Mouse (Mus musculus) E14TG2a.4 (cell line): ENCODE results near the gene Gm5142.

Experiments used
- H3K27me3 ChIP-seq: 2 replicates; pipeline ENCODE4 v1.6.1; 2014; ENCODE audit warnings: low read length, control low read depth; ENCODE audit not compliant: insufficient read depth
- H3K36me3 ChIP-seq: 2 replicates; pipeline ENCODE4 v1.6.1; 2014; ENCODE audit warnings: low read length, control low read depth; ENCODE audit not compliant: insufficient read depth
- H3K4me1 ChIP-seq: replicated peaks from 2 replicates; pipeline ENCODE4 v1.6.1; 2014; ENCODE audit warnings: low read depth, low read length, control low read depth
- H3K4me3 ChIP-seq: replicated peaks from 2 replicates; pipeline ENCODE4 v1.5.1; 2014; ENCODE audit warnings: mild to moderate bottlenecking, low read length
- H3K9me3 ChIP-seq: 2 replicates; pipeline ENCODE4 v1.6.1; 2014; ENCODE audit warnings: low read length, control low read depth
- CTCF ChIP-seq: conservative IDR thresholded peaks from 2 replicates; pipeline ENCODE4 v1.5.1; 2014; ENCODE audit warnings: low read length
- NANOG ChIP-seq: IDR thresholded peaks from 2 replicates; pipeline ENCODE4 v1.6.1; 2014; ENCODE audit warnings: borderline replicate concordance, low read length, mixed read lengths
- POU5F1 ChIP-seq: IDR thresholded peaks from 2 replicates; pipeline ENCODE4 v1.6.1; 2014; ENCODE audit warnings: low read length, borderline replicate concordance

The Gm5142 gene

DNA sequence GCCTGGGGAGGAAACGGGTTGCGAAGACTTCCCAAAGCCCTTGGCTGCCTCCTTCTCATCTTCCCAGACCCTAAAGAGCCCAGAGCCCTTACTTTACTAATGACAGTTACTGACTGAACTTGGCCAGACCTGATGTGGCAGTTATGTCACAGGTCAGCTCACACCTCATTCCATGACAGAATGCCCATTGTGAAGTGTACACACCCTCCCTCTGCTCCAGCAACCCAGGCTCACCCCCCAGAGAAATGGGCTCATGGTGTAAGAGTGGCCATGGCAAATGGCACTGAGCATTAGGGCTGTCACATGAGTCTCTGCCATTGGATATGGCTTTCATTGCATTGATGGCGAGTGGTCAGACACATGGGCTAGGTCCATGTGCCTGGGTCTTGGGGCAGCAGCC is at the start of gene Gm5142:
TSS of gene Gm5142 (minus strand) at position 101 of the 400 bp plus-strand sequence.
- Histone ChIP-seq H3K36me3 (no peaks in the 10 kb centered on the region), H3K9me3 (no peaks in the 10 kb centered on the region), H3K4me3 (no peak within 1 kb of the TSS), H3K27me3 (no peaks in the 10 kb centered on the region; the same call in 1 of the 2 replicates), H3K4me1 (no peaks in the 10 kb centered on the region)
- TF ChIP-seq POU5F1 = no peak
- no peak for TF ChIP-seq CTCF
- TF ChIP-seq NANOG = no peak

DNA sequence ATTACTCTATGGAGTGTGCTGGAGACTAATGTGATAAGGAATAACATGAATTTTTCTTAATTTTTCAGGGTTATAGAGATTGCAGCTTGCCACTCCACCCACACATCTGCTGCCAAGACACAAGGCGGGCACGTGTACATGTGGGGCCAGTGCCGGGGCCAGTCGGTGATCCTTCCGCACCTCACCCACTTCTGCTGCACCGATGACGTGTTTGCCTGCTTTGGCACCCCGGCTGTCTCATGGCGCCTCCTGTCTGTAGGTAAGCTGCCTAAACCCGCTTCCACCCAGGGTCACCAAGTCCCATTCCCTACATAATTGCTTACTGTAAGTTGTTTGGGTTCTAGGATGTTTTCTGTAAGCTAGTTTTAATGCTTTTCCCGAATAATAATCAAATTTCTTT is 47.7 kb upstream of the Gm5142 start:
- Histone ChIP-seq H3K4me3 (no peak overlapping the region), H3K9me3 (no peaks in the 10 kb centered on the region), H3K27me3 (no peaks in the 10 kb centered on the region), H3K4me1 (no peaks in the 10 kb centered on the region), H3K36me3 (peaks cover 99% of the 10 kb centered on the region)
- TF ChIP-seq POU5F1 (no peak), CTCF (no peak), NANOG (no peak)

DNA sequence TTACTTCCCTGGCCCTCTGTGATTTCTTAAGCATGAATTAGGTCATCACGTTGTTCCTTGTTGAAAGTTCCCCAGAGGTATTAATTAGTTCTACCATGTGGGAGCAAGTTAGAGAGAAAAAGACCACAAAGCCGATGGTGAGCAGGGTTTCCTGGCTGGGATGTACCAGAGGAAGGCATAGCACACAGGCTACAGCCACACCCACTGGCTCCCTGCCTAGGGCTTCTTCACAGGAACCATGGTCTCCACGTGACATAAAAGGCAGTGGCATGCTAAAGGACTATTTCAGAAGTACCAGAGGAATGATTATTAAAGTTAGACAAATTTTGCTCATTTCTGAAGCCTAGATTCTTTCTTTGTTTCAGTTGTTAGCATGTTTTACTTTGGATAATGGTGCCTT is 40.7 kb upstream of the Gm5142 start:
- H3K4me3 ChIP-seq = no peak overlapping the region
- no peaks in the 10 kb centered on the region for H3K27me3 ChIP-seq
- TF ChIP-seq CTCF = no peak
- TF ChIP-seq NANOG = no peak
- TF ChIP-seq POU5F1 = no peak
- peaks cover 95% of the 10 kb centered on the region for H3K36me3 ChIP-seq
- H3K4me1 ChIP-seq = peaks cover 5% of the 10 kb centered on the region
- no peaks in the 10 kb centered on the region for H3K9me3 ChIP-seq

DNA sequence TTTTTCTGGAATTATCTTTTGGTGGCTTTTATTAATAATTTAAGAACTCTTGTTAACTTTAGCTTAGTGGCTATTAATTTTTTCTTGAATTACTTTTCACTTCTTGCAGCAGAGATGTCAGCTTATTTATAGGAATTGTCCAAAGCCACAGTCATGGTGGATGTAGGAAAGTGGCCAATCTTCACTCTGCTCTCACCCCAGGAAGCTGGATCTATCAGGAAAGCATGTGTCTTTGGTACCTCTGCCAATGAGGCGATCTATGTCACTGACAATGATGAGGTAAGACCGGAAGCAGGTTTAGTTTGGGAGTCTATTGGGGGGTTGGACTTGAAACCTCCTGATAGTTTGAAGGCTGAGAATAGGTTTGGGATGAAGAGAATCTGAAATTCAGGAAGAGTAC is 31.3 kb upstream of the Gm5142 start:
- peaks cover 69% of the 10 kb centered on the region for H3K36me3 ChIP-seq
- H3K9me3 ChIP-seq = no peaks in the 10 kb centered on the region
- H3K4me3 ChIP-seq = no peak overlapping the region
- H3K4me1 ChIP-seq = peaks cover 39% of the 10 kb centered on the region
- TF ChIP-seq POU5F1 (no peak), NANOG (no peak), CTCF (no peak)
- H3K27me3 ChIP-seq = no peaks in the 10 kb centered on the region

DNA sequence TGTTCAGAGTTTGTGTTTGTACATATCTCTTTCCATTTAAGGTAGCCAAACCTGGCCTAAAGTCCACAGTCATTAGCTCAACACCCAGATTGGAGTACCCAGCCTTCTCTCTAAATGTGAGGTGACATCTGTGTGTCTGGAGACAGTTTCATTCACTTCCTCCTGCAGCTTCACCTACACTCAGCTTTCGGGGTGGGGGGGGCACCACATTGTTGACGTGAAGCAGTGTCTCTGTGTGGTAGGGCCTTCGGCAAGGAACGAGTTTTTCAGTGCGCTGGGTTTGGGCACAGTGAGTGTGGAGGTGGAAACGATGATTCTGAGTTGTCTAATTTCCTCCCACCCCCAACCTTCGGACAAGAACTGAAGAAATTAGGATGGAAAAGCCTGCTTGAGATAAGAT is 30.5 kb upstream of the Gm5142 start:
- Histone ChIP-seq H3K4me3 (no peak overlapping the region), H3K9me3 (no peaks in the 10 kb centered on the region), H3K4me1 (peaks cover 39% of the 10 kb centered on the region), H3K36me3 (peaks cover 61% of the 10 kb centered on the region), H3K27me3 (no peaks in the 10 kb centered on the region)
- TF ChIP-seq POU5F1 (no peak), CTCF (no peak), NANOG (no peak)

DNA sequence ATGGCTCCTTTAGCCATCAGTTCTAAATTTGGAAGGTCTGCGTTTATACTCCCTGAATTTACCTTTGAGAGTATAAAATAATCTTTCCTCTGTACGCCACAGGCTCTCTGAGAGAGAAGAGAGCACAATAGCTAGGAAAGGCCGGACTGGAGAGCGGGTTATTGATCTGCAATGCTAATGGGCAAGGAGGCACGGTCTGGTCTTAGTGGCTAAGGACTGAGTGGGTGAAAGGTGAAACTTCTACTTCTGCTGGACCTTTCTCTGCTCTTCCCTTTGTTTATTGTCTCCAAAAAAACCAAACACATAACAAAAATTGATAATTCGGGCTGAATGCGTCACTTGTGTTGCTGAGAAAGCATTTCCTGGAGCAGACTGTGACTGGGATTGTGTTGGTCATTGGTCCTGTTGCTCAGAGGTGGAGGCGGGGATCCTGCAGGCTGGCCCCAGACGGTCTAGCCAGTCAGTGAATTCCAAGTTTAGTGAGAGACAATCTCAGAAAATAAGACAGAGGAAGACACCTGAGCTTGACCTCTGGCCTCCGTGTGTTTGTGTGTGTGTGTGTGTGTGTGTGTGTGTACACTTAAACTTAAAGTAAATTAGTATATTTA is 27.5 kb upstream of the Gm5142 start:
- Histone ChIP-seq H3K4me1 (peaks cover 52% of the 10 kb centered on the region), H3K9me3 (no peaks in the 10 kb centered on the region), H3K36me3 (peaks cover 39% of the 10 kb centered on the region), H3K4me3 (no peak overlapping the region), H3K27me3 (no peaks in the 10 kb centered on the region)
- TF ChIP-seq POU5F1 (no peak), CTCF (no peak), NANOG (no peak)

DNA sequence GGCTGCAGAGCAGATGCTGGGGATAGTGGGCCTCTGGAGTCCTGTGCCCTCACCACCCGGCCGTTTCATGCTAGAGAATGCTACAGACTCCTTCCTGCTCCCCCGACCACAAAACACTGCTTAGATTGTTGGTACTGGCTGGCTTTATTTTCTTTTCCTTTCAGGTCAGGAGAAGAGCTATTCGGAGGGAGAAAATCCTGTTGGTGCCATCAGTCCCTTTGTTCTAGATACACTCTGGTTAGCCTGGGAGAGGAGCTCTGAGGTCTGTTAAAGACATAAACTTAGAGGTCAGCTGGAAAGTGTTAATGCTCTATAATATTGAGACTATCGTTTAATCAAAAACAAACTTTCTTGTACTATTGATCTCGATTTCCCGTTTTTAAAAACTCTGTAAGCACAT is 26.9 kb upstream of the Gm5142 start:
- no peak overlapping the region; the same call in 1 of the 2 replicates for H3K4me3 ChIP-seq
- no peaks in the 10 kb centered on the region for H3K9me3 ChIP-seq
- TF ChIP-seq POU5F1 (no peak), CTCF (no peak), NANOG (no peak)
- peaks cover 54% of the 10 kb centered on the region for H3K4me1 ChIP-seq
- no peaks in the 10 kb centered on the region for H3K27me3 ChIP-seq
- peaks cover 33% of the 10 kb centered on the region for H3K36me3 ChIP-seq

DNA sequence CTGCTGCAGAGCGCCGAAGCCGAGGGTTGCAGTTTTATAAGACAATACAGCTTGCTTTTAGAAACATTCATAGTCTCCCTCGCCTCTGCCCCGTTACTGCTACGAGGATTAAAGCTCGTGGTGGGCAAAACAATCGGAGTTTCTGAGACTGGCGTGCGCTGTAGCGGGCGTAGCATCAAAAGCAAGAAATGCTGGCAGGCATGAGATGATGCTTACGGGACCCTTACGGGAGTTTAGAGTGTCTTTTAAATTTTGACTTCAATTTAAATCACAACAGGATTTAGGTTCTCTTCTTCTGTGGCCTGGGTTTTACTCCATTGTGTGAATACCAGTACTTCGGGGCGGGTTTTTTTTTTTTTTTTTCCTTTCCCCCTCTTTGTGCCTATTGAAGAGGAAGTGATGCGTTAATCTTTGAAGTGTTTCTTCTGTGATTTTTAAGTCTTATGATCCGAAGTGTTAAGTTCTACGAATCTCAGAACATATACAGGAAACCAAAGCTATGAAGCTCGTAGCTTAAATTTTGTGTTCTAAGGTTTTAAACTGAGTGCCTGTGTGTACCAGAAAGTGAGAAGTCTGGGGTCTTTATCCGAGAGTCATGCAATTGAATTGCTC is 23.2 kb upstream of the Gm5142 start:
- Histone ChIP-seq H3K9me3 (peaks cover 9% of the 10 kb centered on the region), H3K4me3 (peak overlapping the region; percentile 91), H3K4me1 (peaks cover 59% of the 10 kb centered on the region), H3K27me3 (no peaks in the 10 kb centered on the region), H3K36me3 (peaks cover 9% of the 10 kb centered on the region)
- no peak for TF ChIP-seq NANOG
- TF ChIP-seq CTCF = no peak
- TF ChIP-seq POU5F1 = no peak
